Mouse (Mus musculus): ENCODE data around the gene Gm10282. TPM values are rescaled to one million over a fixed set of nuclear protein-coding genes. Genes with fewer than 3 reads are reported as not detected.

The Gm10282 gene
- polyA plus RNA-seq, 1 experiment from 2014 or later = 7.8 TPM

DNA sequence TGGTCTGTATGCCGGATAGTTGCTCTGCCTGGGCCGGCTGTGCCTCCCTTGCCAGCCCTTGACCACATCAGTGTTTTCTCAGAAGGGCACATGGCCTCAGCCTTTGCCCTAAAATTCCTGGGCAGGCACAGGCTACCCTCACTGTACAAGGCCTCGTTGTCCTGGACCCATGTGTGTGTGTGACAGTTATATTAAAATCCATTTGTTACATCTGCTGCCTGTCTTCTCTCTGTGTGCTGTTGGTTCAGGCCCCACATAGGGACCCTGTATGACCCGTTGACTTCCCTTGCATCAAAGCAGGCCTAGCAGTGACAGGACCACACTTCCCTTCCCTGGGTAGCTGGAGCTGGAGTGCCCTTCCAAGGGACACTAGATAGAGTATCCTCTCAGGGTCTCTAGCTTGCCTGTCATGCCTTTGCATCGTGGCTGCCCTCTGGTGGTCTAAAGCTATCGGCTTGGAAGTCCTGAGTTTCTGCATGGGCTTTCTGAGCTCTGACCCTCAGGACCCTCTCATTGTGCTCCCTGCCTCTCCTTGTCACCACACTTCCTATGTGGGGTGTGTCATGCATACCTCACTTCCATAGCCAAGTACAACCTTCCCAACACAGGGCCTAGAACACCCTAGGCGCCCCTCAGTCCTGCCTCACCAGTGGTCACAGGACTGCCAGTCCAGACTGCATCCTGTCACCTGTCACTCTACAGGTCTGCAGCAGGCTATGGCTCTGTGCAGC lies 47.7 kb downstream of the Gm10282 start:
- Histone ChIP-seq H3K9me3 (ENCODE audit: control insufficient read depth) (no peaks in the 10 kb centered on the region), H3K4me3 (ENCODE audit: low read depth, low read length) (no peak overlapping the region), H3K4me2 (replicated peaks; ENCODE audit: low read depth) (no peak overlapping the region), H3K27me3 (replicated peaks; ENCODE audit: control insufficient read depth, insufficient read depth, low read length) (no peaks in the 10 kb centered on the region), H3K4me1 (replicated peaks; ENCODE audit: control insufficient read depth, insufficient read depth, low read length) (no peaks in the 10 kb centered on the region), H3K9ac (ENCODE audit: low read depth, low read length) (no peak overlapping the region), H3K27ac (ENCODE audit: low read depth, low read length) (no peak overlapping the region), H3K36me3 (ENCODE audit: control insufficient read depth, insufficient read depth) (peaks cover 26% of the 10 kb centered on the region)
- peak; percentile 78 for TF ChIP-seq CTCF (IDR thresholded peaks at IDR 0.05; ENCODE audit: low read depth)
- no peak for ATAC-seq
- WGBS = 55% methylated on average over 7 of the region's 7 CpGs

Other genes with a start within 250 kb of the Gm10282 start
- gene Olfr373, start 222.1 kb downstream of the Gm10282 start, polyA plus RNA-seq (2015; fragmentation: Nextera tagmentation; extraction: Ambion mirVana) = 0.08 and 0.14 TPM in 2 replicates
- not detected in 2 replicates for gene Olfr374, start 198.2 kb downstream of the Gm10282 start, polyA plus RNA-seq (2015; fragmentation: Nextera tagmentation; extraction: Ambion mirVana)
- gene Tpm4, start 170.3 kb downstream of the Gm10282 start, polyA plus RNA-seq (2015; fragmentation: Nextera tagmentation; extraction: Ambion mirVana) = 277 and 300 TPM in 2 replicates
- 165 and 177 TPM in 2 replicates for gene Rab8a, start 144.1 kb downstream of the Gm10282 start, polyA plus RNA-seq (2015; fragmentation: Nextera tagmentation; extraction: Ambion mirVana)
- gene Hsh2d, start 115.6 kb downstream of the Gm10282 start, polyA plus RNA-seq (2015; fragmentation: Nextera tagmentation; extraction: Ambion mirVana) = 3.6 and 4.0 TPM in 2 replicates
- 0.16 and 0.27 TPM in 2 replicates for gene Cib3, start 92.4 kb downstream of the Gm10282 start, polyA plus RNA-seq (2015; fragmentation: Nextera tagmentation; extraction: Ambion mirVana)
- not detected in 2 replicates for gene Gm11034, start 91.6 kb downstream of the Gm10282 start, polyA plus RNA-seq (2015; fragmentation: Nextera tagmentation; extraction: Ambion mirVana)
- gene Fam32a, start 85.5 kb downstream of the Gm10282 start, polyA plus RNA-seq (2015; fragmentation: Nextera tagmentation; extraction: Ambion mirVana) = 54.1 and 54.3 TPM in 2 replicates
- 54.0 and 56.9 TPM in 2 replicates for gene Ap1m1, start 65.2 kb downstream of the Gm10282 start, polyA plus RNA-seq (2015; fragmentation: Nextera tagmentation; extraction: Ambion mirVana)
- gene Klf2, start 13.8 kb upstream of the Gm10282 start, polyA plus RNA-seq (2015; fragmentation: Nextera tagmentation; extraction: Ambion mirVana) = 8.9 and 11.1 TPM in 2 replicates
- 16.3 and 17.3 TPM in 2 replicates for gene Eps15l1, start 116.2 kb upstream of the Gm10282 start, polyA plus RNA-seq (2015; fragmentation: Nextera tagmentation; extraction: Ambion mirVana)
- gene Calr3, start 138.6 kb upstream of the Gm10282 start, polyA plus RNA-seq (2015; fragmentation: Nextera tagmentation; extraction: Ambion mirVana) = 0.46 and 0.55 TPM in 2 replicates
- gene 1700030K09Rik, start 138.6 kb upstream of the Gm10282 start, polyA plus RNA-seq (2015; fragmentation: Nextera tagmentation; extraction: Ambion mirVana) = 3.6 and 3.8 TPM in 2 replicates
- gene Cherp, start 170.0 kb upstream of the Gm10282 start, polyA plus RNA-seq (2015; fragmentation: Nextera tagmentation; extraction: Ambion mirVana) = 17.8 and 19.4 TPM in 2 replicates
- 18.1 and 21.8 TPM in 2 replicates for gene Slc35e1, start 187.4 kb upstream of the Gm10282 start, polyA plus RNA-seq (2015; fragmentation: Nextera tagmentation; extraction: Ambion mirVana)
- gene Med26, start 243.0 kb upstream of the Gm10282 start, polyA plus RNA-seq (2015; fragmentation: Nextera tagmentation; extraction: Ambion mirVana) = 6.4 and 7.8 TPM in 2 replicates

Data from intestine, postnatal 0 days (tissue).